Mouse (Mus musculus): ENCODE results near the gene Casp3. TPM values are rescaled to one million over a fixed set of nuclear protein-coding genes. Genes with fewer than 3 reads are reported as not detected.

Gene Casp3
- polyA plus RNA-seq, 1 experiment from 2014 or later = 89.8 TPM

DNA sequence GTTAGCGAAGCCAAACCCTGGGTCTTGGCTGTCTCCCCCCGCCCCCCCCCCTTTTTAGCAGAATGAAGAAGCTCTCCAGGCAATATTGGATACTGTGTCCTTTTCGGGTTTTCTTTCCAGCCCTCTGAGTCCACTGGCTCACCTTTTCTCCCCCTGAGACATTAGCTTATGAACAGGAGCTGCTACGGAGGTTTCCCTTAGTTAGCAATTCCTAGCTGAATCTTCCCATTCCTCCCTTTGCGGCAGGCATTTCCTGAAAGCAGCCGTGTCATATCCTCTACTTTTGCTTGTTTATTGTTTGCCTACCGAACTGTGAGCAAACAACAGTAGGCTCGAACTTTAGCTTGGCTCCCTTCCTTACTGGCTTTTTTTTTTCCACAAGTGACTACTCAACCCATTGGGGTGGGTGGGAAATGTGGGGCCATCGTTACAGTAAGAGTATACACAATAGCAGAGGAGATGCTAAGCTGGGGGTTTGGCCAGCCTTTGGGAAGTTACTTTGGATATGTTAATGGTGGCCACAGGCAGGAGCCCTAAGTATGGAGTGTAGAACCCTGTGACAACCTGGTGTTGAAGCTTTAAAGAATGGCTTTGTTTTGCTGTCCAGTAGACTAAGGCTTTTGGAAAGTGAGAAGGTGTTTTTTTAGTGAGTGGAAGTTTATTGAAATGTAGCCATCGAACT, 1.7 kb downstream of the Casp3 start:
- Histone ChIP-seq H3K9ac (ENCODE audit: low read length) (peak overlapping the region; percentile 79), H3K4me1 (replicated peaks; ENCODE audit: control insufficient read depth, insufficient read depth, low read length) (peaks cover 20% of the 10 kb centered on the region), H3K4me3 (ENCODE audit: low read length) (peak overlapping the region; percentile 69), H3K27me3 (ENCODE audit: control insufficient read depth, insufficient read depth, low read depth, low read length) (no peaks in the 10 kb centered on the region), H3K27ac (ENCODE audit: low read length) (no peak overlapping the region), H3K9me3 (ENCODE audit: control insufficient read depth, low read length) (no peaks in the 10 kb centered on the region), H3K4me2 (ENCODE audit: low read depth, low read length) (peak overlapping the region; percentile 76), H3K36me3 (ENCODE audit: control insufficient read depth, insufficient read depth, low read length) (no peaks in the 10 kb centered on the region)
- no peak for ATAC-seq (ENCODE audit: low read depth)
- 4% methylated on average over 10 of the region's 10 CpGs for WGBS

- Histone ChIP-seq H3K27ac (ENCODE audit: low read length) (peak overlapping the region; percentile 52), H3K4me3 (ENCODE audit: low read length) (no peak overlapping the region), H3K9ac (ENCODE audit: low read length) (no peak overlapping the region), H3K27me3 (ENCODE audit: control insufficient read depth, insufficient read depth, low read depth, low read length) (no peaks in the 10 kb centered on the region), H3K4me1 (replicated peaks; ENCODE audit: control insufficient read depth, insufficient read depth, low read length) (peaks cover 23% of the 10 kb centered on the region), H3K9me3 (ENCODE audit: control insufficient read depth, low read length) (no peaks in the 10 kb centered on the region), H3K36me3 (ENCODE audit: control insufficient read depth, insufficient read depth, low read length) (no peaks in the 10 kb centered on the region), H3K4me2 (ENCODE audit: low read depth, low read length) (no peak overlapping the region)
- ATAC-seq (ENCODE audit: low read depth) = peak; percentile 41
- whole genome bisulfite sequencing = 54% methylated on average over 9 of the region's 9 CpGs
Observed at GRCm38 (mm10) chr8:46622446-46623270, 5.6 kb downstream of the Casp3 start.

GRCm38 (mm10) chr8:46625166-46625565, 8.1 kb downstream of the Casp3 start:
- H3K9ac ChIP-seq (ENCODE audit: low read length) = no peak overlapping the region
- no peaks in the 10 kb centered on the region for H3K36me3 ChIP-seq (ENCODE audit: control insufficient read depth, insufficient read depth, low read length)
- H3K4me1 ChIP-seq (replicated peaks; ENCODE audit: control insufficient read depth, insufficient read depth, low read length) = peaks cover 14% of the 10 kb centered on the region
- no peak overlapping the region for H3K4me3 ChIP-seq (ENCODE audit: low read length)
- ATAC-seq (ENCODE audit: low read depth) = peak; percentile 75
- no peaks in the 10 kb centered on the region for H3K27me3 ChIP-seq (ENCODE audit: control insufficient read depth, insufficient read depth, low read depth, low read length)
- peak overlapping the region; percentile 44 for H3K27ac ChIP-seq (ENCODE audit: low read length)
- WGBS = 9% methylated on average over 1 of the region's 1 CpGs
- no peak overlapping the region for H3K4me2 ChIP-seq (ENCODE audit: low read depth, low read length)
- H3K9me3 ChIP-seq (ENCODE audit: control insufficient read depth, low read length) = no peaks in the 10 kb centered on the region

DNA sequence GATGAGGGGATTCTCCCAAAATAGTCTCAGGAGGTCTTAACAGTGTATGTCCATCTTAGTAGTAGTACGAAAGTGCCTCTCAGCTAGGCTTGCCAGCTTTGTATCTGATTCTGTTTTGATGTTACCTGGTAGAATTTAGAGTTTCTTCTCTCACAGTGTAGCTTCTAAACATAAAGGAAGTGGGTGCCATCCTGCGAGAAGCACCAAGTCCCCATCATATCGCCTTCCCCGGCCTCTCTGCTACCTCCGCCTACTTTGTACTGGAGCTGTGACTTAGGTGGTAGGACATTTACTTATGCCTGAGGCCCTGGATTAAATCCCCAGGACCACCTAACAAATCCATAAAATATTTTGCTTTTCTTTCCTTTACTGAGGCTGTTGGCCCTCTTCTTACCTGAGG, 9.6 kb downstream of the Casp3 start:
- no peak overlapping the region for H3K27ac ChIP-seq (ENCODE audit: low read length)
- no peak for ATAC-seq (ENCODE audit: low read depth)
- H3K4me2 ChIP-seq (ENCODE audit: low read depth, low read length) = no peak overlapping the region
- no peaks in the 10 kb centered on the region for H3K9me3 ChIP-seq (ENCODE audit: control insufficient read depth, low read length)
- peaks cover 14% of the 10 kb centered on the region for H3K4me1 ChIP-seq (replicated peaks; ENCODE audit: control insufficient read depth, insufficient read depth, low read length)
- no peak overlapping the region for H3K4me3 ChIP-seq (ENCODE audit: low read length)
- H3K27me3 ChIP-seq (ENCODE audit: control insufficient read depth, insufficient read depth, low read depth, low read length) = no peaks in the 10 kb centered on the region
- WGBS = 95% methylated on average over 5 of the region's 5 CpGs
- H3K9ac ChIP-seq (ENCODE audit: low read length) = no peak overlapping the region
- no peaks in the 10 kb centered on the region for H3K36me3 ChIP-seq (ENCODE audit: control insufficient read depth, insufficient read depth, low read length)

DNA sequence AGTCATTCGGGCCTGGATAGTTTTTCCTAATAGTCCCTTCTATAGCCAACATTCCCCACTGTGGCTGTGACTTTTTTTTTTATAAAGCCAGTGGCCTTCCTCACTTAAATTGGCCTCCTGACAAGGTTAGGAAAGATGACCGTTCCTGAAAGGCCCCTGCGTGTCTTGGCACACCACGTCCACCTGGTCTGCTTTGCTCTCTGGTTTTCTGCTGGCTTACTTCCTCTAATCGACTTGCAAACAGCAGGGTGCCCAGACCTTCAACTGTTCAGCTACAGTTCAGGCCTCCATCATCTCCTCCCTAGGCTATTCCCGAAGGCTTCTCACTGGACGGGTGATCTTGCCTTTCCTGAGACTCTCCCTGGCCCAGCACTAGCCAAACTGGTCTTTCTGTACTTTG, 10.8 kb downstream of the Casp3 start:
- no peaks in the 10 kb centered on the region for H3K9me3 ChIP-seq (ENCODE audit: control insufficient read depth, low read length)
- WGBS = 82% methylated on average over 7 of the region's 7 CpGs
- H3K36me3 ChIP-seq (ENCODE audit: control insufficient read depth, insufficient read depth, low read length) = no peaks in the 10 kb centered on the region; the same call in 1 of the 2 replicates
- no peak overlapping the region for H3K4me2 ChIP-seq (ENCODE audit: low read depth, low read length)
- no peak overlapping the region for H3K4me3 ChIP-seq (ENCODE audit: low read length)
- H3K27ac ChIP-seq (ENCODE audit: low read length) = no peak overlapping the region
- peaks cover 11% of the 10 kb centered on the region for H3K4me1 ChIP-seq (replicated peaks; ENCODE audit: control insufficient read depth, insufficient read depth, low read length)
- H3K27me3 ChIP-seq (ENCODE audit: control insufficient read depth, insufficient read depth, low read depth, low read length) = no peaks in the 10 kb centered on the region
- H3K9ac ChIP-seq (ENCODE audit: low read length) = no peak overlapping the region
- ATAC-seq (ENCODE audit: low read depth) = no peak

GRCm38 (mm10) chr8:46628645-46629044, 11.6 kb downstream of the Casp3 start:
- WGBS = 96% methylated on average over 1 of the region's 1 CpGs

DNA sequence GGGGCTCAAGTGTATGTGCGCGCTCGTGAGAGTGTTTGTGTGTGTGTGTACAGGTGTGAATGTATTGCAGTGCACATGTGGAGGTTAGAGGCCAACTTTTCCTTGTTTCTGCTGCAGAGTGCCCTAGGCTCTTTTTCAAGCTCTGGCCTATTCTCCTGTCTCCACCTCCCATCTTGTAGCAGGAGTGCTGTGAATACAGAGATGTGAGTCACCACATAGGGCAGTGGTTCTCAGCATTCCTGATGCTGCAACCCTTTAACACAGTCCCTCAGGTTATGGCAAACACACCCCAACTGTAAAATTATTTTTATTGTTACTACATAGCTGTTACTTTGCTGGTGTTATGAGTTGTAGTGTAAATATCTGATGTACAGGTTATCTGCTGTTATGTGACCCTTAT, 13.3 kb downstream of the Casp3 start:
- no peak overlapping the region for H3K4me2 ChIP-seq (ENCODE audit: low read depth, low read length)
- no peaks in the 10 kb centered on the region for H3K27me3 ChIP-seq (ENCODE audit: control insufficient read depth, insufficient read depth, low read depth, low read length)
- H3K4me1 ChIP-seq (replicated peaks; ENCODE audit: control insufficient read depth, insufficient read depth, low read length) = peaks cover 4% of the 10 kb centered on the region
- no peak for ATAC-seq (ENCODE audit: low read depth)
- no peak overlapping the region for H3K27ac ChIP-seq (ENCODE audit: low read length)
- H3K4me3 ChIP-seq (ENCODE audit: low read length) = no peak overlapping the region
- no peak overlapping the region for H3K9ac ChIP-seq (ENCODE audit: low read length)
- H3K9me3 ChIP-seq (ENCODE audit: control insufficient read depth, low read length) = no peaks in the 10 kb centered on the region
- H3K36me3 ChIP-seq (ENCODE audit: control insufficient read depth, insufficient read depth, low read length) = peaks cover 14% of the 10 kb centered on the region
- WGBS = 92% methylated on average over 3 of the region's 3 CpGs

More at GRCm38 (mm10) chr8:46628645-46629044, 11.6 kb downstream of the Casp3 start:
- H3K4me2 ChIP-seq (ENCODE audit: low read depth, low read length) = no peak overlapping the region
- peaks cover 11% of the 10 kb centered on the region for H3K4me1 ChIP-seq (replicated peaks; ENCODE audit: control insufficient read depth, insufficient read depth, low read length)
- peaks cover 2% of the 10 kb centered on the region; the same call in 1 of the 2 replicates for H3K36me3 ChIP-seq (ENCODE audit: control insufficient read depth, insufficient read depth, low read length)
- no peak overlapping the region for H3K27ac ChIP-seq (ENCODE audit: low read length)
- H3K9ac ChIP-seq (ENCODE audit: low read length) = no peak overlapping the region
- no peaks in the 10 kb centered on the region for H3K27me3 ChIP-seq (ENCODE audit: control insufficient read depth, insufficient read depth, low read depth, low read length)
- ATAC-seq (ENCODE audit: low read depth) = no peak
- H3K9me3 ChIP-seq (ENCODE audit: control insufficient read depth, low read length) = no peaks in the 10 kb centered on the region
- no peak overlapping the region for H3K4me3 ChIP-seq (ENCODE audit: low read length)

DNA sequence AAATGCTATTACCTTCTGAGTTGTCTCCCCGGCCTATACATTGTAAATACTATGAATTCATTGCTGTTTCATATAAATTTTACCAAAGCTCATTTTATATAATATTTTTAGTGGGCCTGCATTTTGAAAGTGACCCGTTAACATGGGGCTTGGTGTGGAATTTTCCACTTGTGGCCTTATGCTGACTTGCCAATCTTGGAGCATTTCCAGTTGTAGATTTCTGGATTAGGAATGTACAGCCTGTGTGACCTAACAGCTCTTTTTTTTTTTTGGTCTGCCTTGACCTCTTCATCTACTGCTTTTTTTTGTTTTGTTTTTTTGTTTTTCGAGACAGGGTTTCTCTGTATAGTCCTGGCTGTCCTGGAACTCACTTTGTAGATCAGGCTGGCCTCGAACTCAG, 13.8 kb downstream of the Casp3 start:
- Histone ChIP-seq H3K4me2 (ENCODE audit: low read depth, low read length) (no peak overlapping the region), H3K9me3 (ENCODE audit: control insufficient read depth, low read length) (no peaks in the 10 kb centered on the region), H3K4me1 (replicated peaks; ENCODE audit: control insufficient read depth, insufficient read depth, low read length) (peaks cover under 1% of the 10 kb centered on the region), H3K27me3 (ENCODE audit: control insufficient read depth, insufficient read depth, low read depth, low read length) (no peaks in the 10 kb centered on the region), H3K36me3 (ENCODE audit: control insufficient read depth, insufficient read depth, low read length) (peaks cover 16% of the 10 kb centered on the region), H3K27ac (ENCODE audit: low read length) (no peak overlapping the region), H3K9ac (ENCODE audit: low read length) (no peak overlapping the region), H3K4me3 (ENCODE audit: low read length) (no peak overlapping the region)
- 93% methylated on average over 4 of the region's 4 CpGs for WGBS
- no peak for ATAC-seq (ENCODE audit: low read depth)

DNA sequence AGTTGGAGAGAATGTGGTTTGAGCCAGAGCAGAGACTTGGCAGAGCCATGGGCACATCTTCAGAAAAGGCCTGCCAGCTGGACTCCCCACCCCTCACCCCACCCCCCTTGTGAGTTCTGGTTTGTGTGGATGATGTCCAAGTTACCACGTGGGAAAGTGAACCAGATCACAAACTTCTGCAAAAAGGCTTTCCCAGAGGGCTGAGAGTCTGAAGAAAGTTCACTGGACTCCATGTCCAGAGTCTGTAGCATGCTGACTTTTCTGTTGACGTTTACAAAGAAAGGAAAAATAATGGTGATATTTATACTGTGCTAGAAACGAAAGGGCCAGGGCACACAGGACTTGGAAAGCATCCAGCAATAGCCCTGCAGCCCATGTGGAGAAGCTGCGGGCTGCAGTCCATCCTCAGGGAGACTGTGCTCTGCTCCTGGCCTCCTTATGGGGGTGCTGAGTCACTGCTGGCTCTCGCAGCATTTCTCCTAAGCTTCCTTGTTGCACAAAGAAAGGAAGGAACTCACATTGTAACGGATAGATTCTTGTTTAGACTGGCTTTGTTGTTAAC, 22.0 kb downstream of the Casp3 start:
- no peak overlapping the region for H3K9ac ChIP-seq (ENCODE audit: low read length)
- peak overlapping the region; percentile 45; the same call in 1 of the 2 replicates for H3K27ac ChIP-seq (ENCODE audit: low read length)
- H3K4me2 ChIP-seq (ENCODE audit: low read depth, low read length) = 0 out of 2 replicates have a peak overlapping the region, but pooled peaks have one; percentile 3
- peaks cover 5% of the 10 kb centered on the region; the same call in 1 of the 2 replicates for H3K4me1 ChIP-seq (replicated peaks; ENCODE audit: control insufficient read depth, insufficient read depth, low read length)
- peak; percentile 94 for ATAC-seq (ENCODE audit: low read depth)
- H3K9me3 ChIP-seq (ENCODE audit: control insufficient read depth, low read length) = no peaks in the 10 kb centered on the region
- no peak overlapping the region for H3K4me3 ChIP-seq (ENCODE audit: low read length)
- WGBS = 31% methylated on average over 6 of the region's 6 CpGs
- no peaks in the 10 kb centered on the region for H3K27me3 ChIP-seq (ENCODE audit: control insufficient read depth, insufficient read depth, low read depth, low read length)
- H3K36me3 ChIP-seq (ENCODE audit: control insufficient read depth, insufficient read depth, low read length) = peaks cover 17% of the 10 kb centered on the region

All from lung, embryonic 16.5 days (tissue).